Mouse (Mus musculus): Measurements from ENCODE around the gene Ankrd49.

DNA sequence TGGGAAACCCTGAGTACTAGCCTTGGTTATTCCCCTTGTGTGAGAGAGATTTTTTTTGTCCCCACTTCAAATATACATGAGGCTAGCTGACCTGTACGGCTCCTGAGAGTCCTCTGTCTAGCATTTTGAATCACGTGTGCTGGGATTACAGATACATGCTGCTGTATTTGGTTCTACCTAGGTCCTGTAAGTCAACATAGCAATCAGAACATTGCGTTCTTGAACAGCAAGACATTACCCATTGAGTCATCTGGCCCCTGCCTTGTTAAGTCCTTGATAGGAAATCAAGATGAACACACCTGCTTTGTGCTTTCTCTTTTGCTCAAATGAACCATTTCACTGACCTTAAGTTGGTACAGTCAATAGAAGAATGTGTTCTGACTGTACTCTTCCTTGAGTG, 30.2 kb downstream of the Ankrd49 start:
- TF ChIP-seq CTCF (IDR thresholded peaks at IDR 0.05; ENCODE audit: low read depth, low read length) (no peak), EP300 (IDR thresholded peaks at IDR 0.05; ENCODE audit: insufficient read depth, low read depth, low read length) (no peak)

Data from ES-Bruce4 (cell line).